In the genomic region with DNA sequence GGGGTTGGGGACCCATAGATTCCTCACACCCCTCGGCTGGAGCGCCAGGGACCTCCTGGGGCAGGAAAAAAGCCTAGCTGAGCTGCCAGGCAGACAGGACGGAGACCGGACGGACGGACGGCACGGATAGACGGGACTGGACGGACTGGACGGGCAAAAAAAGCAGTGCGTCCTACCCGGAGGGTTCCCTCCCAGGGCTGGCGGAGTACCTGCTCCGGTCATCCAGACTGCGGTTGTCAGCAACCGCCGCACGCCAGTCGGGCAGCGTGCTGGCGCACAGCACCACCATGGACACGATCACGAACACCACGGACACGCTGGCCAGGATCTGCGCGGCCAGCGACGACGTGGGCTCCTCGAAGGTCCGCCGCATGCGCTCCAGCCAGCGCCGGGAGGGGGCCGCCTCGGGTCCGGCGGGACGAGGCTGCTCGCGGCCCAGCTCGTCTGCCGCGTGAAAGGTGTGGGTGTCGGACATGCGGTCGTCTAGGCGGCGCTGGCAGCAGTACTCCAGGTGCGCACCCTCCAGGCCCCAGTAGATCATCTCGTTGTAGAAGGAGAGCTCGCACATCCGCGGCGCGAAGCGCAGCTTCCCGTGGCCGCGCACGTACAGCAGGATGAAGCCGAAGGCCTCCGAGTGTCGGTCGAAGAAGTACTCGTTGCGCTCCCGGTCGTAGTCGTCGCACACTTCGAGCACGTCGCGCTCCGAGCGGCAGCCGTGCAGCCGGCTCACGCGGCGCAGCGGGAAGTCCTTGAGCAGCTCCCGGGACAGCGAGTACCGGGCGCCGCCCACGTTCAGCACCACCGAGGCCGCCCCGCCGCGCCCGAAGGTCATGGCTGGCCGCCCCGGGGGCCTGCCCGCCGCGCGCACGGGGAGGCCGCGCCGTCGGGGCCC, we compare ENCODE assay signal across 8 mouse cellular contexts. TPM values are rescaled to one million over a fixed set of nuclear protein-coding genes. Genes with fewer than 3 reads are reported as not detected.
DNase-seq lines count a peak whose midpoint lies in the region; ATAC-seq and TF ChIP-seq lines count a peak whose summit lies in the region.

No protein-coding gene starts in this region.

- DNase-seq in heart, adult 2 months = peak; percentile 22 to 34
- DNase-seq in heart, adult 9 months (ENCODE audit: low spot score in 2 of 2) = no peak
- DNase-seq in heart, postnatal 14 days = peak; percentile 5 to 29
- DNase-seq in left cerebral cortex, postnatal 14 days (ENCODE audit: low spot score in 2 of 2) = peak; percentile 41 to 45
- peak; percentile 50 for DNase-seq in right cerebral cortex, postnatal 14 days
- peak; percentile 14 for DNase-seq in yolk sac, embryonic 10.5 days (ENCODE audit: low spot score)

- H3K36me3 ChIP-seq in heart, adult 2 months (ENCODE audit: control insufficient read depth, insufficient read depth, low read length) = no peaks in the 10 kb centered on the region

- no peak overlapping the region for H3K9ac ChIP-seq in heart, adult 2 months (ENCODE audit: low read depth, low read length)

- H3K79me2 ChIP-seq in heart, adult 2 months (replicated peaks; ENCODE audit: control insufficient read depth, insufficient read depth, low read length) = no peaks in the 10 kb centered on the region

- ATAC-seq in megakaryocyte, adult 5-6 weeks (ENCODE audit: poor library complexity, severe bottlenecking) = peak; percentile 35; the same call in 1 of the 2 replicates

- peaks cover 10% of the 10 kb centered on the region for H3K27me3 ChIP-seq in heart, adult 2 months (ENCODE audit: control insufficient read depth, insufficient read depth, low read length)

- no peaks in the 10 kb centered on the region for H3K4me1 ChIP-seq in heart, adult 2 months (ENCODE audit: control insufficient read depth, insufficient read depth, low read length)
- peaks cover 1% of the 10 kb centered on the region for H3K4me1 ChIP-seq in cortical plate, adult 2 months (ENCODE audit: control insufficient read depth, insufficient read depth, low read length)

- TF ChIP-seq EP300 in heart, adult 2 months (IDR thresholded peaks at IDR 0.05; ENCODE audit: insufficient read depth, low read depth, low read length) = no peak

- intact Hi-C loops in heart, adult 2 months (cut with DNase I) = loop anchor here (5.0 to 10.0 kb wide), 3 partner anchors 221 to 606 kb away; no protein-coding TSS in a partner anchor
- intact Hi-C loops in heart, postnatal 14 days (cut with DNase I) = loop anchor here (5.0 to 10.0 kb wide), 5 partner anchors 101 to 606 kb away; no protein-coding TSS in a partner anchor
- intact Hi-C loops in left cerebral cortex, postnatal 14 days (cut with DNase I) = loop anchor here (5.0 kb wide), 1 partner anchor 359 kb away; no protein-coding TSS in a partner anchor

- no peak for TF ChIP-seq POLR2A in heart, adult 2 months (IDR thresholded peaks at IDR 0.05; ENCODE audit: insufficient read depth, low read depth, low read length)
- TF ChIP-seq POLR2A in cortical plate, adult 2 months (IDR thresholded peaks at IDR 0.05; ENCODE audit: extremely low read depth, insufficient read depth, low read length) = no peak

- no peak overlapping the region for H3K4me3 ChIP-seq in heart, adult 2 months
- H3K4me3 ChIP-seq in cortical plate, adult 2 months (ENCODE audit: insufficient read depth, low read length) = peak overlapping the region; percentile 30

- no peak for TF ChIP-seq CTCF in heart, adult 2 months (IDR thresholded peaks at IDR 0.05)
- TF ChIP-seq CTCF in cortical plate, adult 2 months (IDR thresholded peaks at IDR 0.05; ENCODE audit: extremely low read depth, insufficient read depth, low read length) = no peak

- H3K27ac ChIP-seq in heart, adult 2 months = no peak overlapping the region
- no peak overlapping the region for H3K27ac ChIP-seq in cortical plate, adult 2 months (ENCODE audit: insufficient read depth, low read length)

- WGBS in heart, adult 2 months = 2% methylated on average over 107 of the region's 109 CpGs

RNA-seq across cellular contexts. Expression of a gene that starts 0.7 kb away (rescaled TPM):
- total RNA-seq in heart, adult 2 months (2021) = not detected
- polyA plus RNA-seq in heart, adult 2 months (2012; rRNA removed) = 0.02 TPM in 1 of 2 replicates, not detected in the other
- 2.1 and 2.3 TPM in 2 replicates for polyA plus RNA-seq in cortical plate, adult 2 months (2012; rRNA removed)
- total RNA-seq in heart, postnatal 14 days (2021) = not detected
- total RNA-seq in left cerebral cortex, postnatal 14 days (2021) = 1 to 10 TPM; 8.1 to 8.2 TPM
- total RNA-seq in megakaryocyte, adult 5-6 weeks (2015) = 0.16 TPM in 1 of 2 replicates, not detected in the other
- not detected in 2 replicates for total RNA-seq in megakaryocyte, adult 5-6 weeks (2017)

Comparison
In these comparisons a context has a peak if more than half of its experiments do, and no peak if none do; other contexts are left out.
1. DNase-seq: peak in heart, adult 2 months (2 of 2), heart, postnatal 14 days (2 of 2), left cerebral cortex, postnatal 14 days (2 of 2), right cerebral cortex, postnatal 14 days (single experiment) and yolk sac, embryonic 10.5 days (single experiment); none in heart, adult 9 months (0 of 2).
2. RNA of a gene that starts 0.7 kb away (total RNA-seq): 8.1 to 8.2 TPM in left cerebral cortex, postnatal 14 days; not detected in heart, postnatal 14 days, not detected in heart, adult 2 months and 0.16 TPM in megakaryocyte, adult 5-6 weeks; every median in the first group is over 4 times any median in the second.